Mouse (Mus musculus): Measurements from ENCODE around the gene Pam. TPM values are rescaled to one million over a fixed set of nuclear protein-coding genes. Genes with fewer than 3 reads are reported as not detected.

The Pam gene
- polyA plus RNA-seq, 1 experiment: 67.3 TPM

DNA sequence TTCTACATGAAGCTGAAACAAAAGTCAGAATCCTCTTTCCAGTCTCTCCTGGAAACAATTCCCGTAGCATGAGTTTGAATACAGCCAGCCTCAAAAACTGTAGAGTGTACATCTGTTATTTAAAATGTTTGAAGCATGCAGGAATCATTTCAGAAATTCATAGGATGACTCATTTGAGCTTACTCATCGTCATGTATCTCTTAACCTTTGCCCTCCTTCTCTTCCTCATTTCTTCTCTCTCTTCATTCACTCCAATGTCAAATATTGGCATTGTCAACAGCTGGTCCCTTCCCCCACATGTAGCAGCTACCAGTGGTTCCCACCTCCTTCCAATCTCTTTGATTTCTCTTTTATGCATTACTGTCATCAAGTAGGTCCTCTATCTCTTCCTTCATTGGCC is 59.7 kb downstream of the Pam start:
- no peak overlapping the region for H3K27ac ChIP-seq (ENCODE audit: control insufficient read depth, insufficient read depth, low read length)
- no peak for TF ChIP-seq POLR2A (IDR thresholded peaks at IDR 0.05; ENCODE audit: control insufficient read depth, extremely low read depth, insufficient read depth, low read length, poor library complexity)
- TF ChIP-seq CTCF (IDR thresholded peaks at IDR 0.05; ENCODE audit: borderline replicate concordance, control insufficient read depth, extremely low read depth, insufficient read depth, low read length, poor library complexity): no peak
- no peaks in the 10 kb centered on the region for H3K27me3 ChIP-seq (ENCODE audit: control insufficient read depth, insufficient read depth, low read length)
- 93% methylated on average over 2 of the region's 2 CpGs for WGBS
- H3K4me3 ChIP-seq (ENCODE audit: control insufficient read depth, insufficient read depth, low read length): no peak overlapping the region
- no peak for DNase-seq
- H3K4me1 ChIP-seq (replicated peaks; ENCODE audit: control insufficient read depth, insufficient read depth, low read length): no peaks in the 10 kb centered on the region
- no peaks in the 10 kb centered on the region for H3K36me3 ChIP-seq (ENCODE audit: control insufficient read depth, insufficient read depth, low read length)

DNA sequence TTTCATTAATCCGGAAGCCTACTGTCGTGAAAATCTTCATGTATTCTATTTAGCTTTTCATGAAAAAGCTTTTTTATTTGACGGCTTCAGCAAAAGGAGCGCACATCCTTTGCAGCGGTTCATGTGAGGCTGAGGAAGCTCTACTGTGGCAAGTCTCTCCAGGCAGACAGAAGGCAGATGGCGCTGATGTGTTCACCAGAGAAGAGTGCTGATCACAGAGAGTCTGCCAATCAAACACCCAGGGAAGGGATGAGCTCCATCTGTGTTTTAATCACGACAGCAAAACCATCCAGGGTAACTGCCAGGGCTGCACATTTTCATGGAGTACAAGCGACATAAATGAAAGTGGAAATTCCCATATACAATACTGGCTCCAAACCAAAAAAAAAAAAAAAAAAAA is 63.6 kb downstream of the Pam start:
- no peak overlapping the region for H3K27ac ChIP-seq (ENCODE audit: control insufficient read depth, insufficient read depth, low read length)
- no peaks in the 10 kb centered on the region for H3K27me3 ChIP-seq (ENCODE audit: control insufficient read depth, insufficient read depth, low read length)
- H3K4me1 ChIP-seq (replicated peaks; ENCODE audit: control insufficient read depth, insufficient read depth, low read length): no peaks in the 10 kb centered on the region
- whole genome bisulfite sequencing: 93% methylated on average over 8 of the region's 8 CpGs
- TF ChIP-seq POLR2A (IDR thresholded peaks at IDR 0.05; ENCODE audit: control insufficient read depth, extremely low read depth, insufficient read depth, low read length, poor library complexity): no peak
- TF ChIP-seq CTCF (IDR thresholded peaks at IDR 0.05; ENCODE audit: borderline replicate concordance, control insufficient read depth, extremely low read depth, insufficient read depth, low read length, poor library complexity): no peak
- H3K4me3 ChIP-seq (ENCODE audit: control insufficient read depth, insufficient read depth, low read length): no peak overlapping the region
- H3K36me3 ChIP-seq (ENCODE audit: control insufficient read depth, insufficient read depth, low read length): no peaks in the 10 kb centered on the region
- no peak for DNase-seq

DNA sequence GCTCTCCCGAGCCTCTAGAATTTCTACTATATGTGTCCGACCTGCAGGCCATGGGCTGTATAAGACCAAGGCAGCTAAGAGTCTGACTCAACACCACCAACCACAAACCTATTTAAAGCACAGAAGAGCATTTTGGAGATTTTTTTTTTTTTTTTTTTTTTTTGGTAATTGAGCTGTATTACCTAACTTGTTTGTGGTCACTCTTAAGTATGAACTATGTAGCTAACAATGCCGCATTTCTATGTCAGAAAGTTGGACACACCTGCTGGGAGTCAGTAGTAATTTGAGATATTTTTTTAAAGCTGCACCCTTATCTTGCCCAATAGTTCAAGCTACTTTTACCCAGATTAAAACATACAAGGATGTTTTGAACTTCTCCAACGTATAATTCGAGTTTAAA is 66.4 kb downstream of the Pam start:
- DNase-seq: no peak
- H3K36me3 ChIP-seq (ENCODE audit: control insufficient read depth, insufficient read depth, low read length): no peaks in the 10 kb centered on the region

DNA sequence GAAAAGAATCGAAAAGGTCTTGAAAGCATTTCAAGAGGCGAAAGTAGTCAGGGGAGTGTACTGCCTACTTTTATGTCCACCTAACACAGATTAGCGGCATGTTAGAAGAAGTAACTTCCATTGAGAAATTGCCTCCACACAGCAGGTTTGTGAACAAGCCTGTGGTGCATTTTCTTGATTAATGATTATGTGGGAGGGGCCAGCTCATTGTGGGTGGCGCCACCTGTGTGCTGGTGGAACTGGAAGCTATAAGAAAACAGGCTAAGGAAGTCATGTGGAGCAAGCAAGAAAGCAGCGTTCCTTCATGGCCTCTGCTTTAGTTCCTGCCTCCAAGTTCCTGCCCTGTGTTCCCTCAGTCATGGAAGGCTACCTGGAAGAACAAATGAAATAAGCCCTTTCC is 67.0 kb downstream of the Pam start:
- 96% methylated on average over 5 of the region's 5 CpGs for WGBS
- no peaks in the 10 kb centered on the region for H3K36me3 ChIP-seq (ENCODE audit: control insufficient read depth, insufficient read depth, low read length)
- no peak for DNase-seq
- no peak overlapping the region for H3K4me3 ChIP-seq (ENCODE audit: control insufficient read depth, insufficient read depth, low read length)
- no peak overlapping the region for H3K27ac ChIP-seq (ENCODE audit: control insufficient read depth, insufficient read depth, low read length)
- H3K27me3 ChIP-seq (ENCODE audit: control insufficient read depth, insufficient read depth, low read length): no peaks in the 10 kb centered on the region
- TF ChIP-seq CTCF (IDR thresholded peaks at IDR 0.05; ENCODE audit: borderline replicate concordance, control insufficient read depth, extremely low read depth, insufficient read depth, low read length, poor library complexity) (no peak), POLR2A (IDR thresholded peaks at IDR 0.05; ENCODE audit: control insufficient read depth, extremely low read depth, insufficient read depth, low read length, poor library complexity) (no peak)
- H3K4me1 ChIP-seq (replicated peaks; ENCODE audit: control insufficient read depth, insufficient read depth, low read length): no peaks in the 10 kb centered on the region

More for the DNA sequence above, 66.4 kb downstream of the Pam start:
- 33% methylated on average over 5 of the region's 5 CpGs for WGBS
- Histone ChIP-seq H3K4me3 (ENCODE audit: control insufficient read depth, insufficient read depth, low read length) (no peak overlapping the region), H3K27ac (ENCODE audit: control insufficient read depth, insufficient read depth, low read length) (no peak overlapping the region), H3K4me1 (replicated peaks; ENCODE audit: control insufficient read depth, insufficient read depth, low read length) (no peaks in the 10 kb centered on the region), H3K27me3 (ENCODE audit: control insufficient read depth, insufficient read depth, low read length) (no peaks in the 10 kb centered on the region)
- TF ChIP-seq POLR2A (IDR thresholded peaks at IDR 0.05; ENCODE audit: control insufficient read depth, extremely low read depth, insufficient read depth, low read length, poor library complexity): no peak
- no peak for TF ChIP-seq CTCF (IDR thresholded peaks at IDR 0.05; ENCODE audit: borderline replicate concordance, control insufficient read depth, extremely low read depth, insufficient read depth, low read length, poor library complexity)

DNA sequence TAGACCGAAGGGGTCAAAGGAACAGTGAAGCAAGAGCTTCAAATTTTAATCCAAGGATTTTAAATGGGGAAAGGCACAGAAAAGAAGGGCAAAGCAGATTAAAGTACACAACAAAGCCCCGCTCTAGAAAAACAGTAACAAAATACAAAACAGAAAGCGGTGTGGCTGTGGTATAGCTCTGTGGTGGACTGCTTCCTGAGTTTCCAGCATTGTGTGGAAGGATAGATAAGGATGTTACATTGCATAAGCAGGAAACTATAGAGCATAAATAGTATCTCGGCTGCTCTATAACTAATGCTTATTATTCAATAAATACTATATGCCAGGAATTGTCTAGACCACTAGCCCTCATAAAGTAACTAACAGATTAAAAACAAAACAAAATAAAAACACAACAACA is 67.5 kb downstream of the Pam start:
- no peak overlapping the region for H3K4me3 ChIP-seq (ENCODE audit: control insufficient read depth, insufficient read depth, low read length)
- no peaks in the 10 kb centered on the region for H3K36me3 ChIP-seq (ENCODE audit: control insufficient read depth, insufficient read depth, low read length)
- TF ChIP-seq CTCF (IDR thresholded peaks at IDR 0.05; ENCODE audit: borderline replicate concordance, control insufficient read depth, extremely low read depth, insufficient read depth, low read length, poor library complexity) (no peak), POLR2A (IDR thresholded peaks at IDR 0.05; ENCODE audit: control insufficient read depth, extremely low read depth, insufficient read depth, low read length, poor library complexity) (no peak)
- H3K27ac ChIP-seq (ENCODE audit: control insufficient read depth, insufficient read depth, low read length): no peak overlapping the region
- H3K4me1 ChIP-seq (replicated peaks; ENCODE audit: control insufficient read depth, insufficient read depth, low read length): no peaks in the 10 kb centered on the region
- DNase-seq: no peak
- WGBS: 55% methylated on average over 4 of the region's 4 CpGs
- H3K27me3 ChIP-seq (ENCODE audit: control insufficient read depth, insufficient read depth, low read length): no peaks in the 10 kb centered on the region

DNA sequence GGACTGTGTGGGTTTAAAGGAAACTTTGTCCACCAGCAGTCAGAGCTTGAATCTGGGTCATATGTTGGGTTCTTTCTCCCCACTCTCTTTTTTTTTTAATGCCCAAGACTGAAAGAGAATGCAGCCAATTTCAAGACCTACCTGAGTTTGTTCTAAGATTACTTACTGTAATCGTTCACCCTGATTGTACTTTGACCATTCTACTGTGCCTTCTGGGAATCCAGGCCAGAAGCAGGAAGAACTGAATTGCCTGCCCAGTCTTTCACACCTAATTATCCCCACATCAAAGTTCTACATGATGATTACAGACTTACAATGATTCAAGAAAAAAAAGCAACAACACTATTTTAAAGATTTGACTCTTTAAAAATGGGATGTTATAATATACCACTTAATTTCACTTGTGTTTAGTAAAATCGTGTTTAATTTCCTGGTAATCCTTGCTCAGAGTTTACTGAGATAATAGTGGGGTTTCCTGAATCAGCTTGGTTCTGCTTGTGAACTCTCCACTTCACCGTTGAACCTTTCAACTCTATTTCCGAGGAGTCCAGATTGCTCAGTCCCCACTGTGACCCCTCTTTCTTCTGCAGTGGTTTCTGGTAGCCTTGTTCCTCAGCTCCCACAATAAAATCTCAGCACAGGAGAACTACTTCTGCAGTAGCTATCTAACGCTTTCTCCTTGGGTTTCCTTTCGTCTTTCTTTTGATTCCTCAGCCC is 69.4 kb downstream of the Pam start:
- 86% methylated on average over 6 of the region's 6 CpGs for WGBS
- H3K4me1 ChIP-seq (replicated peaks; ENCODE audit: control insufficient read depth, insufficient read depth, low read length): no peaks in the 10 kb centered on the region
- no peak for DNase-seq
- no peak for TF ChIP-seq POLR2A (IDR thresholded peaks at IDR 0.05; ENCODE audit: control insufficient read depth, extremely low read depth, insufficient read depth, low read length, poor library complexity)
- no peak for TF ChIP-seq CTCF (IDR thresholded peaks at IDR 0.05; ENCODE audit: borderline replicate concordance, control insufficient read depth, extremely low read depth, insufficient read depth, low read length, poor library complexity)
- H3K4me3 ChIP-seq (ENCODE audit: control insufficient read depth, insufficient read depth, low read length): no peak overlapping the region
- H3K36me3 ChIP-seq (ENCODE audit: control insufficient read depth, insufficient read depth, low read length): no peaks in the 10 kb centered on the region
- no peaks in the 10 kb centered on the region for H3K27me3 ChIP-seq (ENCODE audit: control insufficient read depth, insufficient read depth, low read length)
- no peak overlapping the region for H3K27ac ChIP-seq (ENCODE audit: control insufficient read depth, insufficient read depth, low read length)

DNA sequence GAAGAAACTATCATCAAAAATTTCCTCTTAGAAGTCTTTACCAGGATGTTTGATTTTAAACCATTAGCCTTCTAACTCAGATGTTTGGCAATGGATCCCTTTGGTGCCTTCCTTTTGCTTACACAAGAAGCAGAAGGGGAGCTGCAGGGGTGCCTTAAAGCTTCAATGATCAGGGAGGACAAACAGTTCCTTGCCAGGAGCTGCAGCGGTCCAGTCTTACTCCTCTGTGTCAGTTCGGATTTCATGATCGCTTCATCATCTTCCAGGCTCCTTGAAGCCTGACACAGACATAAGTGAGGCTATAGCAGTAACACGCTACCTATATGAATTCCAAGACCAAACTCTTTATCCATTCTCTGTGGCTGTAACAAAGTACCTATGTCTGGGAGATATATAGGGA is 71.6 kb downstream of the Pam start:
- H3K27me3 ChIP-seq (ENCODE audit: control insufficient read depth, insufficient read depth, low read length): no peaks in the 10 kb centered on the region
- no peaks in the 10 kb centered on the region for H3K4me1 ChIP-seq (replicated peaks; ENCODE audit: control insufficient read depth, insufficient read depth, low read length)
- 93% methylated on average over 4 of the region's 4 CpGs for WGBS
- no peaks in the 10 kb centered on the region for H3K36me3 ChIP-seq (ENCODE audit: control insufficient read depth, insufficient read depth, low read length)
- TF ChIP-seq POLR2A (IDR thresholded peaks at IDR 0.05; ENCODE audit: control insufficient read depth, extremely low read depth, insufficient read depth, low read length, poor library complexity) (no peak), CTCF (IDR thresholded peaks at IDR 0.05; ENCODE audit: borderline replicate concordance, control insufficient read depth, extremely low read depth, insufficient read depth, low read length, poor library complexity) (no peak)
- no peak overlapping the region for H3K27ac ChIP-seq (ENCODE audit: control insufficient read depth, insufficient read depth, low read length)
- no peak for DNase-seq
- H3K4me3 ChIP-seq (ENCODE audit: control insufficient read depth, insufficient read depth, low read length): no peak overlapping the region

Measured in thymus, adult 2 months (tissue).